Mouse (Mus musculus) kidney, embryonic 15.5 days (tissue): ENCODE results near the gene Snx29. TPM values are rescaled to one million over a fixed set of nuclear protein-coding genes. Genes with fewer than 3 reads are reported as not detected.
A peak's percentile ranks its signal among the peaks of the same experiment; 100 is the strongest.
"Not testable (repeated sequence)": the region's sequence is repeated elsewhere in the genome, so short reads cannot be mapped to it uniquely, and the experiment has no call there.

Source experiments
- ATAC-seq: fragments of 200-750 bp; cut with Nextera tagmentation; replicated peaks from 2 replicates; pipeline ENCODE4 v1.8.0; 2017; ENCODE audit warnings: moderate TSS enrichment; ENCODE audit not compliant: low FRiP score
- H3K27ac ChIP-seq: fragments of 300-500 bp; sonication (generic); 2 replicates; pipeline ENCODE4 v1.5.1; 2015; ENCODE audit warnings: mild to moderate bottlenecking, inconsistent platforms
- H3K27me3 ChIP-seq: fragments of 300-500 bp; sonication (generic); 2 replicates; pipeline ENCODE4 v1.6.1; 2015; ENCODE audit warnings: inconsistent platforms
- H3K36me3 ChIP-seq: fragments of 300-500 bp; sonication (generic); 2 replicates; pipeline ENCODE4 v1.6.1; 2015; ENCODE audit warnings: inconsistent platforms
- H3K4me1 ChIP-seq: fragments of 300-500 bp; sonication (generic); 2 replicates; pipeline ENCODE4 v1.6.1; 2015; ENCODE audit warnings: inconsistent platforms
- H3K4me2 ChIP-seq: fragments of 300-500 bp; sonication (generic); 2 replicates; pipeline ENCODE4 v1.6.1; 2015; ENCODE audit warnings: moderate library complexity, mild to moderate bottlenecking, inconsistent platforms
- H3K4me3 ChIP-seq: fragments of 300-500 bp; sonication (generic); replicated peaks from 2 replicates; pipeline ENCODE4 v1.5.1; 2015; ENCODE audit warnings: mild to moderate bottlenecking, inconsistent platforms
- H3K9ac ChIP-seq: fragments of 300-500 bp; sonication (generic); 2 replicates; pipeline ENCODE4 v1.6.1; 2015; ENCODE audit warnings: mild to moderate bottlenecking, inconsistent platforms
- H3K9me3 ChIP-seq: fragments of 300-500 bp; sonication (generic); replicated peaks from 2 replicates; pipeline ENCODE4 v1.6.1; 2016; ENCODE audit warnings: inconsistent platforms
- WGBS: fragments of 180-500 bp; shearing (Covaris S2); methylation state at CpG from one replicate; pipeline ENCODE4 v1.1.7; 2015; ENCODE audit warnings: mixed read lengths; 5-methylcytosine and 5-hydroxymethylcytosine counted together
- polyA plus RNA-seq: library from polyadenylated mRNA; unstranded; fragments of >200 nt; fragmentation: Nextera tagmentation; extraction: Ambion mirVana; gene quantifications from 2 replicates; pipeline ENCODE4 v1.2.1, GENCODE M21; 2015

Snx29 gene
- polyA plus RNA-seq, 1 experiment from 2014 or later: 19.8 TPM

DNA sequence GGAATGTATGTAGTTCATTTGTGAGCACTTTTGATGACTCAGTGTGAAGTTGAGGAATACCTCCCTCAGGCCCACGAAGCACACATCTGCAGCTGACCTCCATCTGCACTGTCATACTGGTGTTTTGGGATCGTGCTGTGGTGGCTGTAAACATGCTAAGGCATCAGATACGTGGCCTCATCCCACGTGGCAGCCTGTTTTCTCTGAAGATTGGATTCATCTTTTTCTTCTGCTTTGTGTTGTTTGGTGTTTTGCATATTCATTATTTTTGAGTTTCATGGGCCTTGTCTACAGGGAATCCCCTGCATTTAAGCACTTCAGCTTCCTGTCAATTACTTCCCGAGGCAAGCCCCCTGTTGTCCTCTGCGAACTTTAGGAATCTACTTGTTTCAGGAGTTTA, 246.4 kb downstream of the Snx29 start:
- H3K4me1 ChIP-seq: no peaks in the 10 kb centered on the region
- 71% methylated on average over 6 of the region's 6 CpGs for WGBS
- H3K27ac ChIP-seq: no peak overlapping the region
- no peak overlapping the region for H3K9ac ChIP-seq
- H3K4me3 ChIP-seq: no peak overlapping the region
- H3K36me3 ChIP-seq: peaks cover 9% of the 10 kb centered on the region; the same call in 1 of the 2 replicates
- ATAC-seq: no peak
- H3K27me3 ChIP-seq: no peaks in the 10 kb centered on the region
- H3K4me2 ChIP-seq: no peak overlapping the region
- H3K9me3 ChIP-seq: no peaks in the 10 kb centered on the region

DNA sequence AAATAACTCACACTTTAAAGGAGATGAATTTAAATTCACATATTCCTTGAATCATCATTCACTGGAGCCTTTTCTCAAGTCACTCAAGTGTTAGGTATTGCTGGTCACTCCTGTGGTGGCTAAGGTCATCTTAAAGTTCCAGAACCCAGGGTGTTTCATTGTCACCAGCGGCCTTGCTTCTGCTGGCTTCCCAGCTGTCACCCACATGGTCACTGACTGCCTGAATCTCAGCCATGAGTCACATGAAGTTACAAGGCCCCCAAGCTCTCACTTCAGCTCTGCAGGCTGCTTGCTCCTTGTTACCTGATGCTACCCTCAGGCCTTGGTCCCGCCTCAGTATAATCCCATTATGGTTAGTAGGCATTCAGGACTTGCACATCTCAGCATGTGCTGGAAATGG, 247.4 kb downstream of the Snx29 start:
- H3K27me3 ChIP-seq: no peaks in the 10 kb centered on the region
- 81% methylated on average over 2 of the region's 2 CpGs for WGBS
- no peaks in the 10 kb centered on the region for H3K9me3 ChIP-seq
- H3K27ac ChIP-seq: no peak overlapping the region
- ATAC-seq: no peak
- peaks cover 9% of the 10 kb centered on the region; the same call in 1 of the 2 replicates for H3K36me3 ChIP-seq
- no peak overlapping the region for H3K9ac ChIP-seq
- no peaks in the 10 kb centered on the region for H3K4me1 ChIP-seq
- no peak overlapping the region for H3K4me2 ChIP-seq
- no peak overlapping the region for H3K4me3 ChIP-seq

- no peaks in the 10 kb centered on the region for H3K27me3 ChIP-seq
- no peaks in the 10 kb centered on the region for H3K4me1 ChIP-seq
- no peaks in the 10 kb centered on the region for H3K9me3 ChIP-seq
- peaks cover 9% of the 10 kb centered on the region; the same call in 1 of the 2 replicates for H3K36me3 ChIP-seq
- no peak overlapping the region for H3K4me3 ChIP-seq
- no peak for ATAC-seq
- no peak overlapping the region for H3K9ac ChIP-seq
- H3K27ac ChIP-seq: no peak overlapping the region
- WGBS: 89% methylated on average over 3 of the region's 3 CpGs
- H3K4me2 ChIP-seq: no peak overlapping the region
Measured at GRCm38 (mm10) chr16:11574517-11574916, 251.8 kb downstream of the Snx29 start.

- not testable (repeated sequence) for H3K9ac ChIP-seq, H3K4me2 ChIP-seq, H3K27ac ChIP-seq, ATAC-seq, H3K4me1 ChIP-seq, H3K36me3 ChIP-seq, H3K4me3 ChIP-seq, H3K27me3 ChIP-seq, H3K9me3 ChIP-seq
- WGBS: 43% methylated on average over 3 of the region's 3 CpGs
Measured at GRCm38 (mm10) chr16:11575733-11576132, 253.0 kb downstream of the Snx29 start.

- 76% methylated on average over 3 of the region's 3 CpGs for WGBS
- no peak overlapping the region for H3K4me3 ChIP-seq
- ATAC-seq: no peak
- no peak overlapping the region for H3K27ac ChIP-seq
- no peak overlapping the region for H3K4me2 ChIP-seq
- H3K9me3 ChIP-seq: no peaks in the 10 kb centered on the region
- no peaks in the 10 kb centered on the region for H3K27me3 ChIP-seq
- no peaks in the 10 kb centered on the region for H3K4me1 ChIP-seq
- H3K9ac ChIP-seq: no peak overlapping the region
- no peaks in the 10 kb centered on the region for H3K36me3 ChIP-seq
Measured at GRCm38 (mm10) chr16:11577541-11578255, 255.0 kb downstream of the Snx29 start.

- no peaks in the 10 kb centered on the region for H3K9me3 ChIP-seq
- 48% methylated on average over 4 of the region's 4 CpGs for WGBS
- H3K9ac ChIP-seq: no peak overlapping the region
- no peaks in the 10 kb centered on the region for H3K36me3 ChIP-seq
- no peaks in the 10 kb centered on the region for H3K4me1 ChIP-seq
- no peak overlapping the region for H3K4me3 ChIP-seq
- no peak overlapping the region for H3K4me2 ChIP-seq
- H3K27me3 ChIP-seq: no peaks in the 10 kb centered on the region
- peak; percentile 45; the same call in 1 of the 2 replicates for ATAC-seq
- H3K27ac ChIP-seq: no peak overlapping the region
Measured at GRCm38 (mm10) chr16:11579676-11580098, 257.0 kb downstream of the Snx29 start.

- Histone ChIP-seq H3K36me3 (no peaks in the 10 kb centered on the region), H3K9me3 (no peaks in the 10 kb centered on the region), H3K9ac (no peak overlapping the region), H3K4me2 (no peak overlapping the region), H3K4me3 (no peak overlapping the region), H3K4me1 (no peaks in the 10 kb centered on the region), H3K27me3 (no peaks in the 10 kb centered on the region), H3K27ac (no peak overlapping the region)
- no peak; the same call in 1 of the 2 replicates for ATAC-seq
- WGBS: 90% methylated on average over 8 of the region's 8 CpGs
Measured at GRCm38 (mm10) chr16:11583941-11584639, 261.4 kb downstream of the Snx29 start.

GRCm38 (mm10) chr16:11588689-11589088, 266.0 kb downstream of the Snx29 start:
- Histone ChIP-seq H3K36me3 (no peaks in the 10 kb centered on the region), H3K9me3 (no peaks in the 10 kb centered on the region), H3K4me1 (no peaks in the 10 kb centered on the region)

DNA sequence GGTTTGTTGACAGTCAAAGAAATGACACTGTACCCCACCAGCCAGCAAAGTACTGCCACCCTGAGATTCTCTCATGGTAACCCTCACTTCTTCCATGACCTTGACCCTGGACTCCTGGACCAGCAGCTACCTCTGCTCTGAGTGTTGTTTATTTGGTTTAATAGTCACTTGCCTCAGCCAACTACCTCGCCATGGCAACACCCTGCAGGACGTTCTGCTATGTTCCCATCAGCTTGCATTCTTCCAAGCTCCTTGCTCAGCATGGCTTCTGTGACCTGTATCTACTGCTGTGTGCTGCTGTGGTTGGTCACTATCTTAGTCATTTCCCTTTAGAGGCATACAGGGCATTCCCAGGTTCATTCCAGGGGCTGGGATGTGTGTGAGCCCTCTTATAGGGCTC, 266.6 kb downstream of the Snx29 start:
- Histone ChIP-seq H3K9me3 (no peaks in the 10 kb centered on the region), H3K27ac (no peak overlapping the region), H3K4me3 (no peak overlapping the region), H3K4me2 (no peak overlapping the region), H3K36me3 (no peaks in the 10 kb centered on the region), H3K4me1 (no peaks in the 10 kb centered on the region), H3K27me3 (no peaks in the 10 kb centered on the region), H3K9ac (no peak overlapping the region)
- 69% methylated on average over 2 of the region's 2 CpGs for WGBS
- no peak for ATAC-seq

More at GRCm38 (mm10) chr16:11588689-11589088, 266.0 kb downstream of the Snx29 start:
- Histone ChIP-seq H3K9ac (no peak overlapping the region), H3K4me3 (no peak overlapping the region), H3K27me3 (no peaks in the 10 kb centered on the region), H3K27ac (no peak overlapping the region), H3K4me2 (no peak overlapping the region)
- no peak for ATAC-seq

GRCm38 (mm10) chr16:11589782-11590695, 267.3 kb downstream of the Snx29 start:
- Histone ChIP-seq H3K27ac (no peak overlapping the region), H3K4me3 (no peak overlapping the region), H3K27me3 (no peaks in the 10 kb centered on the region), H3K9me3 (no peaks in the 10 kb centered on the region), H3K9ac (no peak overlapping the region), H3K4me2 (no peak overlapping the region), H3K36me3 (no peaks in the 10 kb centered on the region), H3K4me1 (no peaks in the 10 kb centered on the region)
- 80% methylated on average over 10 of the region's 10 CpGs for WGBS
- no peak for ATAC-seq

DNA sequence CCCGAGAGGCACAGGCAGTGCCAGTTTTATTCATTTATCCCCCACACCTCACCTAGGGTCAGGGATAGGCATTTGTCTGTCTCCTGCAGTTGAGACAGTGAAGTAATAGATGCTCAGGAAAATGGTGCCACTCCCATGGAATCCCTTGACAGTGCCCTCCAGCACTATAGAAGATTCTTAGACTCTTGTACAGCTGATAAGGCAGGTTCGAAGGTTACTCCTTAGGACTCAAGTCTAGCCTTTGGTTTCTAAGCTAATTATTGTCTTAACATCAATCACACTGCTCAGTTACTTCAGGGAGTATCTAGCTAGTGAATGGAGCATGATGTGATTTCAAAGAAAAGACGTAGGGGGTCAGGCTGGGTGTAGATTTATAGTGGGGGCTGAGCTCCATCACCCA, 273.9 kb downstream of the Snx29 start:
- no peak overlapping the region for H3K4me2 ChIP-seq
- no peak for ATAC-seq
- no peaks in the 10 kb centered on the region for H3K9me3 ChIP-seq
- H3K36me3 ChIP-seq: no peaks in the 10 kb centered on the region
- H3K4me3 ChIP-seq: no peak overlapping the region
- 0 out of 2 replicates have a peak, but pooled peaks cover 3% of the 10 kb centered on the region for H3K4me1 ChIP-seq
- no peak overlapping the region for H3K9ac ChIP-seq
- no peak overlapping the region for H3K27ac ChIP-seq
- no peaks in the 10 kb centered on the region for H3K27me3 ChIP-seq
- WGBS: 65% methylated on average over 3 of the region's 3 CpGs

DNA sequence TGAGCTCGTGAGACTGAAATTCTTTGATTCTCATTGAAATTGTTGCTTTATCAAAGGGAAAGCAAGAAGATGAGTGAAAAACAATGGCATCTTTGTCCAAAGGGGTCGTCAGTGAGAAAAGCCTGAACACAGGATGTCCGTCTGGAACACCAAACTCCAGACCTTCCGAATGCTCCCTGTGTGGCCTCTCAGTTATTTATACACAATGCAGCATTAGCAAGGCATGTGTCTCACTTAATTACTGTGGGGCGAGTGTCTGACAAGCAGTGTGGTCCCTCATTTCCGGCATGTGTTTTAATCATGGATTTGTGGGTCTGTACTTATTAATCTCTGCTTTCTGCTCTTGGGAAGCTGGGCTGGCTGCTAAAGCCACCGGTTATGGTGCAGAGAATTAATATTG, 275.1 kb downstream of the Snx29 start:
- Histone ChIP-seq H3K36me3 (no peaks in the 10 kb centered on the region), H3K9ac (no peak overlapping the region), H3K9me3 (no peaks in the 10 kb centered on the region), H3K27ac (no peak overlapping the region), H3K4me1 (peaks cover 8% of the 10 kb centered on the region; the same call in 1 of the 2 replicates), H3K27me3 (no peaks in the 10 kb centered on the region), H3K4me3 (no peak overlapping the region), H3K4me2 (no peak overlapping the region)
- 57% methylated on average over 7 of the region's 7 CpGs for WGBS
- ATAC-seq: no peak
